Mouse (Mus musculus) MEL (cell line): ENCODE measurements around the gene Pold4. TPM values are rescaled to one million over a fixed set of nuclear protein-coding genes. Genes with fewer than 3 reads are reported as not detected.

Source experiments
- DNase-seq: peaks from one replicate; pipeline ENCODE4 v3.0.0; 2011; ENCODE audit warnings: low read depth, low spot score
- H3K27ac ChIP-seq: 2 replicates; pipeline ENCODE4 v1.5.1; 2012; ENCODE audit warnings: low read depth, mild to moderate bottlenecking, control low read depth, low read length, moderate library complexity; ENCODE audit not compliant: control insufficient read depth
- H3K27me3 ChIP-seq, 2 experiments: fragments of 150-350 bp in 1 of 2; sonication (generic) in 1 of 2; 2 replicates each; pipeline ENCODE4 v1.6.1; 2012; ENCODE audit warnings: low read length in 2 of 2, mild to moderate bottlenecking in 2 of 2, improper control_type of control experiment in 1 of 2, moderate library complexity in 1 of 2; ENCODE audit not compliant: insufficient read depth in 2 of 2, control insufficient read depth in 1 of 2
- H3K36me3 ChIP-seq, 2 experiments: 2 replicates each; pipeline ENCODE4 v1.6.1; 2012 to 2014; ENCODE audit warnings: low read length in 2 of 2, improper control_type of control experiment in 1 of 2, inconsistent platforms in 1 of 2, mild to moderate bottlenecking in 1 of 2; ENCODE audit not compliant: insufficient read depth in 2 of 2, control insufficient read depth in 1 of 2
- H3K4me1 ChIP-seq, 2 experiments: fragments of 150-350 bp in 1 of 2; sonication (generic) in 1 of 2; 2 replicates each; pipeline ENCODE4 v1.6.1; 2012; ENCODE audit warnings: low read length in 2 of 2, improper control_type of control experiment in 1 of 2, mild to moderate bottlenecking in 1 of 2; ENCODE audit not compliant: insufficient read depth in 2 of 2, control insufficient read depth in 1 of 2
- H3K4me3 ChIP-seq, 2 experiments: fragments of 150-350 bp in 1 of 2; sonication (generic) in 1 of 2; 2 replicates each; pipeline ENCODE4 v1.5.1; 2012; ENCODE audit warnings: low read depth in 2 of 2, low read length in 2 of 2, mild to moderate bottlenecking in 2 of 2, moderate library complexity in 2 of 2, control low read depth in 1 of 2, improper control_type of control experiment in 1 of 2; ENCODE audit not compliant: control insufficient read depth in 1 of 2, insufficient read depth in 1 of 2
- H3K79me2 ChIP-seq: 2 replicates; pipeline ENCODE4 v1.6.1; 2012; ENCODE audit warnings: mild to moderate bottlenecking, low read length, moderate library complexity; ENCODE audit not compliant: control insufficient read depth, poor library complexity, insufficient read depth
- H3K9ac ChIP-seq: 2 replicates; pipeline ENCODE4 v1.6.1; 2012; ENCODE audit warnings: low read depth, mild to moderate bottlenecking, control low read depth, low read length, moderate library complexity; ENCODE audit not compliant: control insufficient read depth, poor library complexity, severe bottlenecking
- H3K9me3 ChIP-seq: fragments of 150-350 bp; sonication (generic); replicated peaks from 2 replicates; pipeline ENCODE4 v1.6.1; 2012; ENCODE audit warnings: mild to moderate bottlenecking, low read length, improper control_type of control experiment, moderate library complexity; ENCODE audit not compliant: insufficient read depth
- CHD1 ChIP-seq: IDR thresholded peaks from 2 replicates; pipeline ENCODE4 v1.6.1; 2012; ENCODE audit warnings: low read depth, mild to moderate bottlenecking, inconsistent platforms, low read length, improper control_type of control experiment
- CTCF ChIP-seq, 3 experiments: IDR thresholded peaks in 2 of 3; conservative IDR thresholded peaks in 1 of 3; 2 replicates each; pipeline ENCODE4 v1.5.1; 2011 to 2012; ENCODE audit warnings: low read length in 3 of 3, low read depth in 2 of 3, mild to moderate bottlenecking in 2 of 3, improper control_type of control experiment in 1 of 3, inconsistent platforms in 1 of 3, mixed read lengths in 1 of 3, moderate library complexity in 1 of 3; ENCODE audit not compliant: control insufficient read depth in 1 of 3, insufficient read depth in 1 of 3, poor library complexity in 1 of 3, severe bottlenecking in 1 of 3
- ELF1 ChIP-seq: IDR thresholded peaks from 2 replicates; pipeline ENCODE4 v1.6.1; 2014; ENCODE audit warnings: low read depth, mild to moderate bottlenecking, inconsistent platforms, low read length, improper control_type of control experiment, moderate library complexity
- HCFC1 ChIP-seq: IDR thresholded peaks from 2 replicates; pipeline ENCODE4 v1.6.1; 2012; ENCODE audit warnings: low read depth, mild to moderate bottlenecking, inconsistent platforms, low read length, improper control_type of control experiment, moderate library complexity
- JUND ChIP-seq: IDR thresholded peaks from 2 replicates; pipeline ENCODE4 v1.6.1; 2011; ENCODE audit warnings: low read depth, mild to moderate bottlenecking, improper control_type of control experiment, low read length
- KAT2A ChIP-seq: conservative IDR thresholded peaks from 2 replicates; pipeline ENCODE4 v1.6.1; 2012; ENCODE audit warnings: low read depth, low read length, improper control_type of control experiment, inconsistent platforms
- MAX ChIP-seq: IDR thresholded peaks from 2 replicates; pipeline ENCODE4 v1.6.1; 2011; ENCODE audit warnings: low read length, improper control_type of control experiment
- MAZ ChIP-seq: IDR thresholded peaks from 2 replicates; pipeline ENCODE4 v1.6.1; 2012; ENCODE audit warnings: low read depth, mild to moderate bottlenecking, inconsistent platforms, low read length, improper control_type of control experiment
- MXI1 ChIP-seq: IDR thresholded peaks from 2 replicates; pipeline ENCODE4 v1.6.1; 2011; ENCODE audit warnings: mild to moderate bottlenecking, low read depth, low read length, improper control_type of control experiment
- MYB ChIP-seq: IDR thresholded peaks from 2 replicates; pipeline ENCODE4 v1.6.1; 2011; ENCODE audit warnings: mild to moderate bottlenecking, low read depth, low read length, improper control_type of control experiment
- MYC ChIP-seq: IDR thresholded peaks from 2 replicates; pipeline ENCODE4 v1.6.1; 2011; ENCODE audit warnings: low read depth, mild to moderate bottlenecking, low read length, improper control_type of control experiment, moderate library complexity
- POLR2AphosphoS2 ChIP-seq: IDR thresholded peaks from 2 replicates; pipeline ENCODE4 v1.6.1; 2011; ENCODE audit warnings: low read length, improper control_type of control experiment
- RAD21 ChIP-seq: IDR thresholded peaks from 2 replicates; pipeline ENCODE4 v1.6.1; 2011; ENCODE audit warnings: mild to moderate bottlenecking, low read depth, low read length, improper control_type of control experiment
- RCOR1 ChIP-seq: IDR thresholded peaks from 2 replicates; pipeline ENCODE4 v1.6.1; 2012; ENCODE audit warnings: low read depth, mild to moderate bottlenecking, inconsistent platforms, low read length, improper control_type of control experiment
- SIN3A ChIP-seq: IDR thresholded peaks from 2 replicates; pipeline ENCODE4 v1.6.1; 2012; ENCODE audit warnings: low read length, improper control_type of control experiment, inconsistent platforms
- SMC3 ChIP-seq: IDR thresholded peaks from 2 replicates; pipeline ENCODE4 v1.6.1; 2011; ENCODE audit warnings: low read depth, low read length, improper control_type of control experiment
- TBP ChIP-seq: IDR thresholded peaks from 2 replicates; pipeline ENCODE4 v1.8.0; 2011; ENCODE audit warnings: low read depth, low read length, improper control_type of control experiment
- ZC3H11A ChIP-seq: IDR thresholded peaks from 2 replicates; pipeline ENCODE4 v1.6.1; 2012; ENCODE audit warnings: low read depth, mild to moderate bottlenecking, inconsistent platforms, low read length, improper control_type of control experiment
- ZNF384 ChIP-seq: IDR thresholded peaks from 2 replicates; pipeline ENCODE4 v1.6.1; 2012; ENCODE audit warnings: low read depth, mild to moderate bottlenecking, inconsistent platforms, low read length, improper control_type of control experiment
- polyA plus RNA-seq, 2 experiments: library from polyadenylated mRNA; stranded (reverse) in 1 of 2; unstranded in 1 of 2; fragments of >175 nt in 1 of 2; fragments of >200 nt in 1 of 2; gene quantifications; 2 replicates each; pipeline versions ENCODE4 v1.2.1 to v1.2.4; 2012; ENCODE audit warnings: low replicate concordance in 2 of 2, low read depth in 1 of 2; ENCODE audit not compliant: insufficient read length in 2 of 2, insufficient read depth in 1 of 2, missing spikeins in 1 of 2
- total RNA-seq: library from RNA; depleted of rRNA; stranded (reverse); fragments of 300-350 nt; gene quantifications from 2 replicates; pipeline ENCODE4 v1.2.3, GENCODE M21; 2012

Pold4 gene
- total and polyA plus RNA-seq, 3 experiments: 18.5 to 40.4 TPM; not detected in 1

DNA sequence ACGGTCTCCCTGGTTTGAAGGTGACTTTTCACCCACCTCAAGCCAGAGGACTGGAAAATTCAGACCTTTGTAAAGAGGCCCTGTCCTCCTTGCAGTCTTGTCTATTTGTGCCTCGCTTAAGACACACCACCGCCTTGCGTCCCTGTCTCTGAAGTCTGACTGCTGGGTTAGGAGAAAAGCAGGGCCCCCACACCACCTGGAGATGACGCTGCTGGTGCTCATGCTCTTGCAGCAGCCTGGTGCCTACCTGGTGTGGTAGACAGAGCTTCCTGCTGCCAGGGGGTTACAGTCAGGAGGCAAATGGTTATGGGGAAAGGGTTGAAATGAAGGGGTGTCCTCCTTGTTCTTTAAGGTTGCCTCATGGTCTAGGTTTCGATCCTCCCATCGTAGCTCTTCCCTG is 22.5 kb downstream of the Pold4 start:
- DNase-seq: no peak
- peaks cover 2 to 4% of the 10 kb centered on the region in 2 experiments; a peak in 3 of 4 replicates for H3K4me1 ChIP-seq

GRCm38 (mm10) chr19:4255583-4256162 is 24.0 kb downstream of the Pold4 start:
- peaks cover 0 to 3% of the 10 kb centered on the region in 2 experiments; a peak in 1 of 4 replicates for H3K36me3 ChIP-seq
- H3K79me2 ChIP-seq: peaks cover 3% of the 10 kb centered on the region; the same call in 1 of the 2 replicates
- H3K9me3 ChIP-seq: no peaks in the 10 kb centered on the region
- DNase-seq: peak; percentile 67
- peaks cover 2 to 4% of the 10 kb centered on the region in 2 experiments; a peak in 3 of 4 replicates for H3K4me1 ChIP-seq
- no peak overlapping the region for H3K4me3 ChIP-seq
- TF ChIP-seq TBP (no peak), HCFC1 (0 out of 2 replicates have a peak, but pooled peaks have one; percentile 22), SIN3A (peak; percentile 27; the same call in 1 of the 2 replicates), ZC3H11A (peak; percentile 43; the same call in 1 of the 2 replicates), ZNF384 (peak; percentile 51; the same call in 1 of the 2 replicates), CTCF (IDR thresholded peaks at IDR 0.05 in 2 of 3, conservative IDR thresholded peaks at IDR 0.05 in 1 of 3; ENCODE audit: control insufficient read depth in 1 of 3, insufficient read depth in 1 of 3, low read depth in 2 of 3, low read length in 3 of 3, poor library complexity in 1 of 3, severe bottlenecking in 1 of 3) (peak; percentile 54 to 61 (median 55)), KAT2A (no peak), MXI1 (peak; percentile 24; the same call in 1 of the 2 replicates), MYC (peak; percentile 86), RCOR1 (no peak), SMC3 (peak; percentile 56), RAD21 (peak; percentile 40; the same call in 1 of the 2 replicates)
- H3K27ac ChIP-seq: no peak overlapping the region
- no peaks in the 10 kb centered on the region for H3K27me3 ChIP-seq
- H3K9ac ChIP-seq: no peak overlapping the region

More for the DNA sequence above, 22.5 kb downstream of the Pold4 start:
- no peak overlapping the region for H3K9ac ChIP-seq
- H3K79me2 ChIP-seq: peaks cover 3% of the 10 kb centered on the region; the same call in 1 of the 2 replicates
- H3K27me3 ChIP-seq: no peaks in the 10 kb centered on the region; a peak in 1 of 4 replicates
- H3K9me3 ChIP-seq: no peaks in the 10 kb centered on the region
- H3K36me3 ChIP-seq: peaks cover 0 to 3% of the 10 kb centered on the region in 2 experiments; a peak in 1 of 4 replicates
- H3K4me3 ChIP-seq: no peak overlapping the region
- no peak overlapping the region for H3K27ac ChIP-seq
- TF ChIP-seq MAZ (no peak), CHD1 (no peak), MAX (no peak), RCOR1 (no peak), JUND (no peak), RAD21 (no peak), POLR2AphosphoS2 (no peak), MYC (no peak), HCFC1 (no peak), ELF1 (no peak), MYB (no peak), ZC3H11A (no peak)
- TF ChIP-seq, all 39 proteins: peak for 0
